Mouse (Mus musculus) adrenal gland, postnatal 10 days (tissue): ENCODE measurements at regions not wholly inside any gene's neighbourhood (a gene's known extent, or its start where the extent isn't known, plus 50 kb on each side); places are given as distances from the start of the nearest gene placed in this dataset.

ENCODE experiments used
- DNase-seq: peaks from one replicate; pipeline ENCODE4 v3.0.0; 2021; ENCODE audit warnings: mixed read lengths

DNA sequence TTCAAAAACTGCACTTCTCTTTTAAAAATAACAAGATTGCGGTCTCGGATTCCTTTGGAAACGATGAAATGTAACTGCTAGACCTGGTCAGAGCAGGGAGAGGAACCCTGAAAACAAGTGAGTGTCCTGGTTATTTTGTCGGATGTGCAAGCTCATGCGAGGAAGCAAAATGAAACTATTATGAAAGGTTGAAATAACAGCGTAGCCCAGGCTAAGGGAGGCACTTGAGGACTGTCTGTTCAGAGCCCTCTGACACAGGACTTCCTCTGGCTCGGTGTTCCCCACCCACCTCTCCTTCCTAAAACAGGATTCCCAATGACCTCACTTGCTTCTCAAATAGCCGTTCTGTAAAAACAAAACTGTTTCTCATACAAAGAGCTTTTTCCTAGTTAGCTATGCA, 51.3 kb upstream of the S1pr1 start:
- peak; percentile 37 for DNase-seq

DNA sequence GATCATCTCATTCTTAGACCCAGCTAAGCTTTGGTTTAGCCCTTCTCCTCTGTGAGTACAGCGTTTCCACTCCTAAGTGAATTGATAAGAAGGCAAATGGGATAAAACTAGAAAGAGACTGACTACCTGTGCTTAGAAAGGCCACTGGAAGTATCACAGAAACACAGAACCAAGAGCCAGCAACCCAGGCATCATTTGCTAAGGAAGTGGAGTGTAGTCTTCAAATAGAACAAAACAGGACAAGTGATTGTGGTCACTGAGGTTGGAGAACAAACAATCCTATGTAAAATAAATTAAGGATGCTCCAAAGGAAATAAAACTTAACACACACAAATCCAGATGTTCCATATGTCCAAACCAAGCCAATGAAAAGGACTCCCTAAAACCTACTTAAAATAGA, 53.4 kb upstream of the S1pr1 start:
- no peak for DNase-seq

DNA sequence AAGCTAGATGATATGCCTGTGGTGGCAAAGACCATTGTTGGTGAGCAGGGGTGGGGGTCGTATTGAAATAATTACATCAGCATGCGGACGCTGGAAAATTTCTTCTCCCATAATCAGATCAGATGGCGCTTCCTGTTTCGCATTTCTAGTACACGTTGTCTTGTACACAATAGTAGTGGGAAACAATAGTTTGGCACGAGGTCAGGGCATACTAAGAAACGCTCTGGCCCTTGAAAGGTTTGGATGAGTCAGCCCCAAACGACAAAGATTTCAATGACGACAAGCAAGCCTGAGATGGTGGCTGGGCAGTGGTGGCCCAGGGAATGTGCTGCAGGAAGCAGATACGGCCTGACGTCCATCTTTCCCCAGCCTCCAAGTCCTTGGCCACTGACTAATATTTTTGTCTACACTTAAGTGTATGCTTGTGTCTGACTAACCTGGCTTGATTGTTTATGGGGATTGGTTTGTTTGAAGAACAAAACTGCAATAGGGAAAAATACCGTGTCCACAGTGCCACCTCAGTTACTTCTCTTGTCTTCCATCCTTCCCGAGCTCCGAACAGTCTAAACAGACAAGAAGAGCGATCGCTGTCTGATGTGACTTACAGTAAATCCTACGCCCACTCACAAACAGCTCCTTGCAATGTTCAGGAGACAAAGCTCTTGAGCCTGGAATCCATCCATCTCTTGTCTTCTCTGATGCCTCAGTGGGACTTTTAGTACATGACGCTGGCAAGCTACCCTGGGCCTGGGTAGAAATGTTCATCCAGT, 54.1 kb upstream of the S1pr1 start:
- peak; percentile 49 for DNase-seq

DNA sequence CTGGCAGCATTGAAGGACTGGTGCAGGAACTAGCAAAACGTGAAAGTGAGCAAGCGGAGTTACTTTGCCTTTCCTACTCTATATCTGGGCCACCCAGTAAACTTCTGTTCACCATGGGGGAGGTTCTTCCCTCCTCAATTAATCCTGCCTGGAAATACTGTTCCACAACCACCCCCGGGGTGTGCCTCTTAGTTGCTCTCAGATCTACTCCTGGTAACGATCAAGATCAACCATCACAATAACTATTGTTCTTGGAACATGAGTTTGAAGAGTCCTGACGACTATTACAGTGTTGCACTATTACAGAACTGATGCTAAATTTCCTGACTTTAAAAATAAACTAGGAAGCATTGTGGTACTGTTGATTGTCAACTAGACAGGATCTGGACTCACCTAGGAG, 57.8 kb upstream of the S1pr1 start:
- no peak for DNase-seq

DNA sequence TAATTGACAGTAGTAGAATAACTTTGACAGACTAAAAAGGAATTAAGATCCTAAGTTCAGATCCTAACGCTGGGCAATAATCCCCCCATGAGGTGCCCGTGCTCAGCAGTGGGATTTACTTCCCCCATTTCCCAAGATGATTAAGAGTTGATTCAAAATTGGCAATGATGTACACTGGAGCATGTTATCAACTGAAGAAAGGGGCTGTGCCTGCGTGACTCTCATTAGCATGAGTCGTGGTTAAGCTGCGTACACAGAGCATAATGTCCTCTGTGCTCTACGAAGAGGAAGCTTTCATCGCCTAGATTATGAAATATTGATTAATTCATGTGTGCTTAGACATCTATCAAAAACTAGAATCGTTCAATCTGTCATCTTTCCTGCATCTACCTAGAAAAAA, 59.4 kb upstream of the S1pr1 start:
- DNase-seq = no peak

DNA sequence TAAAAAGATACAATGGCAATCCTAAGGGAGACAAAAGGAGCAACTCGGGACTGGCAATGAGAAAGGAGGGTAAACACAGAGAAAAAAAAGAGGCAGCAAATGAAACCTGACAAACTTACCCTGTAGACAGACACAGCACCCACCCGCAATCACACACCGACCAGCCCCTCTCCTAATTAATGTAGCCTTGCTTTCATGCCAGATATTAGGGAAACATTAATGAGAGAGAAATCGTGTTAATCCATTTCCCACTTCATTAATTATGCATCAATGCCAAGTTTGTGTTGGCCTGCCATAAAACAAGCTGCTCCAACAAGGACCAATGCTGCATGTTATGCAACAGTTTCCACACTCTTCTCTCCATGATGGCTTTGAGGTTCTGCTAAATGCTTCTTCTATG, 59.9 kb upstream of the S1pr1 start:
- DNase-seq = no peak

DNA sequence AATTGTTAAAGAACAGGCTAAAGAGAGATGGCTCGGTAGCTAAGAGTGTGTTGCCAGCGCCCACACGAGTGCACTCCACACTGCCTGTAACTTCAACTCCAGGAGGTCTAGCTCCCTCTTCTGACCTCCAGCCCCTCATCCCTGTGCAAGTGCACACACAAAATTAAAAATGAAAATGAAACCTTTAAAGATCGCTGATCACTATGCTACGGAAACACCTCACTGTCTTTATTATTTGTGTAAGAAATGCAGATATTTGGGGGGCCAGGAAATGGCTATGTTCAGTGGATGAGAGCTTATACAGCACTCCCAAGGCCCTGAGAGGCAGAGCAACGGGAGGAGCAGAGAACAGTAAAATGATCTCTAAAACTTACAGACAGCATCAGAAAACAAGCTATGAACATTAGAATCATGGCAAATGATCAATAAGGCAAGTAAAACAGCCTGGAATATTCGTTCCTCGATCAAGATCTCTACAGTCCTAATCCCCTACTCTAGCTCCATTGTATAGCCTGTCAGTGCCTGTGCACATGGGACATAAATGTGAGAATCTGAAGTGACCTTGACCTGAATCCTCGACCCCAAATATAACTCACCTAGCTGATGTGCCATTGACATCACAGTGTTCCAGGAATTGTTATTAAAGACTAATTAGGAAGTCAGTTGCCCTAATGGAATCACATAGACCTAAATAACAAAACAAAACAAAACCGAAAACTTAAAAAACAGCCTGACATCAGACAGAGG, 64.4 kb upstream of the S1pr1 start:
- no peak for DNase-seq

DNA sequence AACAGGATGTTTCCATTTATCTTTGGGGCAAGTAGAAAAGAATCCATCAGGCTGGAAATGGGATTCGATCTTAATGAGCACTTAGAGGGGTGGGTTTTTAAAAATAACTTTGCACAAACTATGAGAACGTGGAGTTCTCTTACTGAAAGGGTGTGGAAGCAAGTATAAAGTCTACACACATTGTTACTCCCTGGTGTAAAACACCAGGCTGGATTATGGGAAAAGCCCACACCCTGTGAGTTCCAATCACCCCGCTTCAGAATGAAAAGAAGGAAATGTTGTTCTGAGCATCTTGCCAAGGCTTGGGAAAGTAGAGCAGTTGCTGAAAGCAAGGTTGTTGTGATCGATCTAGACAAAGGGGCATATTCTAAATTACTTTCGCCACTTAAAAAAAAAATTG, 65.0 kb upstream of the S1pr1 start:
- DNase-seq = no peak

DNA sequence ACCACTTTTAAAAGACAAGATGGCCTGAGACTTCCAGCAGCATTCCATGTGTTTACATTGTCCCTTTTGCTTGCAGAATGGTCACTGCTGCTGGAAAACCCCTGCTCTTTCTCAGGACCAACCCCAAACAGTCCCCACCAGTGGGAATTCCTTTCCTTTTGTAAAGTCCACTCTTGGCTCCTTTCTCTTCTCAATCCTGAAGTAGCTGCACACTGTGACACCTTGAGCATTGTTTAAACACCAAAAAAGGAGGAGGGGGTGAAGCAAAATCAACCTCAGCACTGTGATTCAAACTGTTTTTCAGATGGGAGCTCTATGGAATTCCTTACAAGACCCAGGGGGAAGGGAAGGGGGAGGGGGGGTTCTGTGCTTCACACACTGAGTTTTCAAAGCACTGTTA, 67.9 kb upstream of the S1pr1 start:
- no peak for DNase-seq

DNA sequence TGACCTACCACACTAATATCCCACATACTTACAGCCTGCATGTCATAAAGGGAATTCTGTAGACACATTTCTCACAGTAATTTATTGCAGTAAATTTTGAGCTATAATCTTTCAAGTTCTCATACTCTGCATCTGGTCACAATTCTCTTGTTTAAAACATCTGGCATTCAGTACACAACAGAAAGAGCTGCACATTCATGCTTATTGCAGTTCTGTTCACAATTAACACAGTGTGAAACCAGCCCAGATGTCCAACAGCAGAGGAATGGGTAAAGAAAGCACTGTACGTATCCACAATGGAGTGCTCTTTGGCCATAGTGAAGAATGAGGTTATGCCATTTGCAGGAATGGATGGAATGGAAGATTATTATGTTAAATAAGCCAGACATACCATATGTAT, 72.5 kb upstream of the S1pr1 start:
- DNase-seq = no peak

DNA sequence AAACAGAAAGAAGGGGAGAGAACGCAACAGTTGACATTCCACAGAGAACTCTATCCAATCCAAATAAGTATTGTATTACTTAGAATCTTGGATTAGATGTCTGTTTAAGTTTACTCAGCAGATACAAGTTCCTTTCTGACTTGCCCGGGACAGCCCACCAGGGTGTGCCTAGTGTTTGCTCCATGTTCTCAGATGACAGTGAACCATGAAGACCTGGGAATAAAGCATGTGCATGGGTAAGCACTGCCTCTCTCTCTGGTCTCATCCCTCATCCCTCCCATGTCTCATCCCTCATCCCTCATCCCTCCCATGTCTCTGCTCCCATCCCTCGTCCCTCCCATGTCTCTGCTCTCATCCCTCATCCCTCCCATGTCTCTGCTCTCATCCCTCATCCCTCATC, 73.7 kb upstream of the S1pr1 start:
- no peak for DNase-seq

DNA sequence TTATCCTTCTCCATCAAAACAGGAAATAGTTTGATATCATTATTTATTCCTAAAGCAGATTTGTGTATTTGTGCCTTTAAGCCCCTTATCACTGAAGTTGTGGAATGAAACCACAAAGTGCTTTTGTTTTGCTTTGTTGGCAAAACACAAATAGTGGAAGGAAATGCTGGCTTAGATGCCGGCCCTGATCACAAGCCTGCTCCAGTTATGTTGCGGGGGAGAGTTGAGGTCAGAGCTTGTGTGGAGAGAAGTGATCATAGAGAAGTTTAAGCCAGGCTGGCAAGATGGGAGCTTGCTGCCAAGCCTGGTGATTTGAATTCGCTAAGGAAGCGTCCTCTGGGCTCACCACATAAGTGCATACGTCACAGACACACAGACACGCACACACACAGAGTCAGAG, 74.2 kb upstream of the S1pr1 start:
- DNase-seq = no peak

DNA sequence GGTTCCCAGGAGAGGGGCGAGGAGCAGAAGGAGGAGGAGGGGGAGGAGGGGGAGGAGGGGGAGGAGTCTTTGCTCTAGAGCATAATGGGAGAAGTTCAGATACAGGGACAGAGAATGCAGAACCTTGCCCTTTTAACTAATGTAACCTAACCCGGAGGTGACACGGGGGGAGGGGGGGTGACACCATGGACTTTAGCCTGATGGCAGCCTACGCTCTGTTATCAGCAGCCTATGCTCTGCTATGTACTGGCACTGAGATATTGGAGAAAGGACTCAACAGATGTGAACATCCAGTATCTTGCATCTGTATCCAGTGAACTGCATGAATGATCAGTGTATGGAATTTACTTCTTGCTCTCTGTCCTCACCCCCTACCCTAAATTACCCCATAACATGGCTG, 77.7 kb upstream of the S1pr1 start:
- DNase-seq = no peak

DNA sequence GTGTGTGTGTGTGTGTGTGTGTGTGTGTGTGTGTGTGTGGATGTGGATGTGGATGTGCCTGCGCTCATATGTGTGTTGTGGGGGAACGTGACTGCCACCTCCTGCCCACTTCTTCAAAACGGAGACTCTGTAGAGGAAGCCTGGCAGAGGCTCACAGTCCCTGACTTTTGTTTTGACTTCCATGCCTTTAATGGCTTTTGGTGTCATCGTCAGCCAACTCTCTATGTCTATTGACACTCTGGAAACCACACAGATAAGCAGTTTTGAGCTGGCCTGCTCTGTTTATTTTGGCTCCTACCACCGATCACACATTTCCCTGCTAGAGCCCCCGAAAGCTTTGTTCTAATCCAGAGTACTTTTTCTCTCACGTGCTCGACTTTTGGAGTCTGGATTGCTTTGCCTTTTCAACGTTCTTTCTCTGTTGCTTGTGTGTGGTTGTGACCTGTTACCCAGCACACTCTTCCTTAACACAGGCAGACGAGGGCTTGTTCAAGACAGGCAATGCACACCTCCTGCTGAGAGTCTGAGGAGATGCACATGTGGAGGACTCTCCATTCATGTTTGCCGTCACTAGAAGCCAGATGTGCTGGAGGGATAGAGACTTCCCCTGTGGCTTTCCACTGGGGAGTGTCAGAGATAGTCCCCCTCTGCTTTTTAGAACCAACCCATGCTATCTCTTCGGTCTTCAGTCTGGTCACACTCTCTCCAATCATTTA, 78.6 kb upstream of the S1pr1 start:
- DNase-seq = peak; percentile 38

DNA sequence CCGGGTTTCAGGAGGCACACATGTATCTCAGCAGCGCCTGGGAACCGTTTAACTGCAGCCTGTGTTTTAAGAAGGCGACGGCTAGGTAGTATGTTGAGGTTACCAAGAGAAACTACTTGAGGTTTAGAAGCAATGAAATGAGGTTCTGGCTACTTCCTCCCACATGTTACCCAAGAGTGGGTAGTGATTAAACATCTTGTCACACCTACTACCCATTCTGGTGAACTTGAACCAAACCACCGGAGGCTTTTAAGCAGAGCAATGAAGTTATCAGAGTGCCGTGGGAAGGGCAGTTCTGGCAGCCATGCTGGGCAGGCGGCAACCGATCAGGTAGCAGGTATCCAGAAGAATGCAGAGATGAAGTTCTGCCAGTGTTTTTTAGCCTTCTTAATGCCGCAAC, 84.5 kb upstream of the S1pr1 start:
- DNase-seq = no peak

DNA sequence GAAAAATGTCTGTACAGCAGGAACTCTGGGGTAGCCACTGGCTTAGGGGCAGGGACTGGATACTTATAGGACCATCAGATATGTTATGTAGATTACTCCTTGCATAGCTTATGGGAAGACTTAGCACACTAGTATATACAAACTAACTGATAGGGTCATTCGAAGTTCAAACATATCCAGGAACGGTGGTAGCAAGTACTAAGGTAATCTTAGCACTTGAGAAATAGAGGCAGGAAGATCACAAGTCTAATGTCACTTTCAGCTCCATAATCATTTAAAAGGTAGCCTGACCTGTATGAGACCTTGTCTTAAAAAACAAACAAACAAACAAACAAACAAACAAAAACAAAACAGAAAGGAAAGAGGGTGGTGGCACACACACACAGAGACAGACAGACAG, 85.1 kb upstream of the S1pr1 start:
- no peak for DNase-seq

DNA sequence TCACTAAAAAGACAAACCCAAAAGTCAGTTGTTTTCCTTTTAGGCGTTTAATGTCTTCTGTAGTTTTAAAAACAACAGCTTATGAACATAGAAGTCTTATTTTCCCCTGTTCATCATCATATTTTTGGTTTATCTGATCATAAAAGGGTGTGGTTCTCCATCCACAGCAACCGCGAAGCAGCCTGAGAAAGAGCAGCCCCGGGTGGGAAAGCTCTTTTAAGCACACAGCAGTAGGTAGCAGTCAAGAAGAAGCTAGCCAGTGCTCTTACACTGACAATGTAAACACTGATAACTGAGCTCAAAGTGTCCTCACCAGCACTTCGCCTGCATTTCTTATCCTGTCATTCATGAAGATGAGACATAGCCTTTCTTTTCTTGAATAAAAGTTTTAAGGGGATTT, 86.0 kb upstream of the S1pr1 start:
- DNase-seq = no peak

DNA sequence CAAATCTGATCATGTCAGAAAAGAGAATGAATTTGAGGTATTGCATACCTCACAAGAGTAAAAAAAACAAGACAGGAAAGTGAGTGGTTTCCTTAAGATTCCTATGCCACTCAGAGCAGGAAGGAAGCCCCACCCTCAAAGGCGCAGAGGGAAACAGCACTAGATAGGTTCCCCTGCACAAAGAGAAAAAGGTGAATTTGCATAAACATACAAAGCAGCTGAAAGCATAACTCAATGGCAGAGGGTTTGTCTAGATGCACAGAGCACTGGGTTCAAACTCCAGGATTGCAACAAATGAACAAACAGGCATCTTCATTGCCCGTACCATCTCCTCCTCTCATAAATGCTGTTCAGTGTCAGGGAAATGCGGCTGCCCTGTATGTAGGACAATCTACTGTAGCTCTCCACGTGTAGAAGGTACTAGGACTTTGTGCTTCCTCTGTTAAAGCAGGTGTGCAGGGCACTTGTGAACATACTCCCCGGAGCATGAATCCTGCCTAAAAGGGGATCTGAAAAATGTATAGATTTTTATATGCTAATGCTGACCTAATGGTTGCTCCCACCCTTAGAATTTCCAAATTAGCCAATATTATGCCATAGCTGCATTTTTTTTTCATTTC, 85.9 kb upstream of the Dph5 start:
- DNase-seq = no peak

DNA sequence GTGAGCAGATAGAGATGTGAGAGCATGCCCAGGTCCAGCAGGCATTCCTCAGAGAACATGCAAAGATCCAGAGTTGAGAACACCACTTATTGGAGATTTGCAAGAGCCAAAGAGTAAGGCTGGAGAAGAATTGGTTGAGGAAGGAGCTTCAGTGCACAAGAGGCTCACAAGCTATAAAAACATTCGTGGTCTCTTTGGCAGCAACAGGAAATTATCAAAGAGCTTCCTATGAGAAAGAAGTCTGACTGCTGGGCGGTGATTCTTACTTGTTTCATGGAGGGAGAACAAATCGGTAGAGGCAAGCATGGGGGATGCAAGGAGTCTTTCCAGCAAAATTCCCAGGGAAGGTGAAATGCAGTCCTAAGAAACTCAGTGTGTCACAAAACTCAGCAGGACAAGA, 83.0 kb upstream of the Dph5 start:
- no peak for DNase-seq

DNA sequence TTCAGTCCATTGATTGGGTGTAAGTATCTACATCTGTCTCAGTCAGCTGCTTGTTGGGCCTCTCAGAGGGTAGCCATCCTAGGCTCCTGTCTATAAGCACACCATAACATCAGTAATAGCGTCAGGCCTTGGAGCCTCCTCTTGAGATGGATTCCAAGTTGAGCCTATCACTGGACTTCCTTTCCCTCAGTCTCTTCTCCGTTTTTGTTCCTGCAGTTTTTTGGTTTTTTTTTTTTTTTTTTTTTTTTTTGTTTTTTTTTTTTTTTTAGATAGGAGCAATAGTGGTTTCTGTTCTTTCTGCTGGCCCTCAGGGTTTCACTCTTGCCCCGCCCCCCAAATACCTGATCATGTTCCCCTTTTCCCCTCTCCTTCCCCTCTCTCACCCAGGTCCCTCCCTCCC, 80.6 kb upstream of the Dph5 start:
- DNase-seq = no peak

DNA sequence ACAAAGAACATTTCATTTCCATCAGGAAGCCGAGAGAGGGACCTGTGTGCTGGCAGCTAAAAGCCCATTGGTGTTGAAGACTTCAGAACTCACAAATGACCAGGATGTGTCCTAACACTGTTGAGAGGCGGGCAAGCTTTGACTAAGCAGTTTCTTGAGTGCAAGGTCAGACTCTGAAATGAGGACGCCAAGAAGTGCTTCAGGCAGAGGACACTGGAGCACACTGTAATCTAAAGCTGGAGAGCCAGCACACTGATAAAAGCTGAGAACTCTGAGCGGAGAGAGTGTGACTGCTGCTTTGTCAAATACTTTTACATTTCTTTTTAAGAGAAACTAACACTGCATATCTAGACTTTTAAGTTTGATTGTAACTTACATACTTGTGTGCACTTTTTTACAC, 72.5 kb upstream of the Dph5 start:
- DNase-seq = peak; percentile 32

DNA sequence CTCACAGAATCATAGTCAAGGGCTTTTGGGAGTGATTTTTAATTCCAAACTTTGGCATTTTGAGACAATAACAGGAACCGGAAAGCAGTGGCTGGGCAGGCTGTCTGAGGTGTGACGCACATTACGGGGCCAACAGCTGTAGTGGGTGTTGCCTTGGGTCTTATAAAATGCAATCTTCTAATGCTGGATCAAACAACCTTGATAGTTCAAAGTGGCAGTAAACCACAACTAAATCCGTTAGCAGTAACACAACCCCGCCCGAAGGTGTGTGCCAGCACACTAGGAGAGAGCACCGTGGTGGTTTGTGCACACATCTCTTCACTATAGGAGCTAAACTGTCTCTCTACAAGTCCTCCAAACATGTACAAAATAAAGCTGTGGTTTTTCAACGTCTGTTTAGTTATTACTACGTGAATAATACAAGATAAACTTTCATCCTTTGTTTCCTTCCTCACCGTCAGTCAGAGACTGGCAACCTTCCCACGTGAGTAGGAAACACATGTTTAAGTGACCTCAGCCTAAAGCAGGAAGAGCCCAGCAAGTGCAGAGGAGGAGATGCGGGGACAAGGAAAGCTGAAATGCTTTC, 72.0 kb upstream of the Dph5 start:
- peak; percentile 27 for DNase-seq
